Mouse (Mus musculus) liver, embryonic 13.5 days (tissue): ENCODE measurements at regions not wholly inside any gene's neighbourhood (a gene's known extent, or its start where the extent isn't known, plus 50 kb on each side); places are given as distances from the start of the nearest gene placed in this dataset.

Experiments used
- ATAC-seq: fragments of 200-750 bp; cut with Nextera tagmentation; 2 replicates; pipeline ENCODE4 v1.8.0; 2017; ENCODE audit warnings: low read depth, mild to moderate bottlenecking, moderate number of reproducible peaks, moderate library complexity
- DNase-seq: peaks from one replicate; pipeline ENCODE4 v3.0.0; 2022
- H3K27ac ChIP-seq: fragments of 300-500 bp; sonication (generic); 2 replicates; pipeline ENCODE4 v1.5.1; 2015; ENCODE audit warnings: moderate library complexity, mild to moderate bottlenecking, inconsistent platforms
- H3K27me3 ChIP-seq: fragments of 300-500 bp; sonication (generic); 2 replicates; pipeline ENCODE4 v1.6.1; 2015; ENCODE audit warnings: mild to moderate bottlenecking, inconsistent platforms
- H3K36me3 ChIP-seq: fragments of 300-500 bp; sonication (generic); 2 replicates; pipeline ENCODE4 v1.6.1; 2015; ENCODE audit warnings: mild to moderate bottlenecking, inconsistent platforms
- H3K4me1 ChIP-seq: fragments of 300-500 bp; sonication (generic); replicated peaks from 2 replicates; pipeline ENCODE4 v1.6.1; 2015; ENCODE audit warnings: inconsistent platforms
- H3K4me2 ChIP-seq: fragments of 300-500 bp; sonication (generic); 2 replicates; pipeline ENCODE4 v1.6.1; 2015; ENCODE audit warnings: inconsistent platforms, mild to moderate bottlenecking, moderate library complexity
- H3K4me3 ChIP-seq: fragments of 300-500 bp; sonication (generic); replicated peaks from 2 replicates; pipeline ENCODE4 v1.5.1; 2015; ENCODE audit warnings: mild to moderate bottlenecking, inconsistent platforms
- H3K9ac ChIP-seq: fragments of 300-500 bp; sonication (generic); 2 replicates; pipeline ENCODE4 v1.6.1; 2015; ENCODE audit warnings: mild to moderate bottlenecking, inconsistent platforms
- H3K9me3 ChIP-seq: fragments of 300-500 bp; sonication (generic); replicated peaks from 2 replicates; pipeline ENCODE4 v1.6.1; 2016; ENCODE audit warnings: inconsistent platforms
- WGBS: fragments of 180-500 bp; shearing (Covaris S2); methylation state at CpG from one replicate; pipeline ENCODE4 v1.1.7; 2015; ENCODE audit not compliant: insufficient replicate concordance; 5-methylcytosine and 5-hydroxymethylcytosine counted together

- Histone ChIP-seq H3K27ac (no peak overlapping the region), H3K36me3 (no peaks in the 10 kb centered on the region), H3K4me3 (no peak overlapping the region), H3K9me3 (no peaks in the 10 kb centered on the region), H3K4me2 (no peak overlapping the region), H3K4me1 (peaks cover 17% of the 10 kb centered on the region), H3K27me3 (no peaks in the 10 kb centered on the region), H3K9ac (no peak overlapping the region)
- 81% methylated on average over 12 of the region's 12 CpGs for WGBS
- DNase-seq (no peak), ATAC-seq (no peak)
These were observed 110.3 kb downstream of the Btg1 start for GRCm38 (mm10) chr10:96726801-96727780.

- 56% methylated on average over 5 of the region's 5 CpGs for WGBS
- Histone ChIP-seq H3K27me3 (no peaks in the 10 kb centered on the region), H3K9ac (no peak overlapping the region), H3K4me1 (no peaks in the 10 kb centered on the region), H3K4me3 (no peak overlapping the region), H3K9me3 (no peaks in the 10 kb centered on the region), H3K27ac (no peak overlapping the region), H3K4me2 (no peak overlapping the region), H3K36me3 (no peaks in the 10 kb centered on the region)
- DNase-seq (no peak), ATAC-seq (no peak)
These were observed 116.8 kb downstream of the Btg1 start for GRCm38 (mm10) chr10:96733581-96733980.

DNA sequence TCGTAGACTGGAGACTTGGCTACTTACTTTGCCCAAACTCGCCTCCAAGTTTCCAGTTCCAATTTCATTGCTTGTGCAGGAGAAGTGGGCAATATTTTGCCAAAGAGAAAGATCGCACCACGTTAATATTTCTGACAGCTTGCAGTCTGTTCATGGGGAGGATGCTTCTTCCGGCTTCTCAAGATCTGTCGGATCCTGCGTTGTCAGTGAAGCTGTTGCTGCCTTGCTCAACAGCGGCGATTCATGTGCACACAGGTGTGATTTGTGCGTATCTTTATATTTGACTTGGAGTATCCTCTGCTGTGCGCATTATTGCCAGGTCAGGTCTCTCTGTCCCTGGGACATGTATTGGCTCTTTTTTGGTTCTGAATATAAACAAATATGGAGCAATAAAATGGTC is 118.3 kb downstream of the Btg1 start:
- whole genome bisulfite sequencing = 83% methylated on average over 11 of the region's 11 CpGs
- no peak for DNase-seq
- Histone ChIP-seq H3K4me2 (no peak overlapping the region), H3K36me3 (no peaks in the 10 kb centered on the region), H3K4me1 (no peaks in the 10 kb centered on the region), H3K9me3 (no peaks in the 10 kb centered on the region), H3K4me3 (no peak overlapping the region), H3K27ac (no peak overlapping the region), H3K27me3 (no peaks in the 10 kb centered on the region), H3K9ac (no peak overlapping the region)
- no peak for ATAC-seq

GRCm38 (mm10) chr10:96735885-96736628 is 119.3 kb downstream of the Btg1 start:
- Histone ChIP-seq H3K27ac (no peak overlapping the region), H3K9me3 (no peaks in the 10 kb centered on the region), H3K4me3 (no peak overlapping the region), H3K36me3 (no peaks in the 10 kb centered on the region), H3K9ac (no peak overlapping the region), H3K27me3 (no peaks in the 10 kb centered on the region), H3K4me1 (no peaks in the 10 kb centered on the region), H3K4me2 (no peak overlapping the region)
- DNase-seq (no peak), ATAC-seq (no peak)
- 60% methylated on average over 4 of the region's 4 CpGs for WGBS

DNA sequence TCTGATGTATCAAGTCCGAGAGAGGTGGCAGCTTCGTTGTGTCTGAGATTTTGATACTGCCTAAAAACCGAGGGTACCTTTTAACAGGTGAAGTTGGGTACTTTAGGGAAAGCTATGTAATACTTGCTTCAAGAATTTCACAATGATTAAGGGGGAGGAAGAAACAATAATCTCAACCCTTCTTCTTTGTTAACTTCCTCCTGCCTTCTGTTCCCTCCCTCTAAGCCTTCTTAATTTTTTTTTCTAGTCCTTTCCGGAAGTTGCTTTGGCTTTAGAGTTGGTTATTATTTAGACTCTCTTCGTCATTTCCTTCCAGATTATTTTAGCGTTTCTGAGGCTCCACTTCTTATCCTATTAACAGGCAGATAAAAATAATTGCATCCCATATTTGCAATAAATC is 121.2 kb downstream of the Btg1 start:
- no peak for ATAC-seq
- H3K4me2 ChIP-seq = no peak overlapping the region
- no peak overlapping the region for H3K9ac ChIP-seq
- H3K9me3 ChIP-seq = no peaks in the 10 kb centered on the region
- H3K4me1 ChIP-seq = no peaks in the 10 kb centered on the region
- no peaks in the 10 kb centered on the region for H3K27me3 ChIP-seq
- no peak overlapping the region for H3K4me3 ChIP-seq
- H3K27ac ChIP-seq = no peak overlapping the region
- H3K36me3 ChIP-seq = no peaks in the 10 kb centered on the region
- no peak for DNase-seq
- 63% methylated on average over 6 of the region's 6 CpGs for WGBS

DNA sequence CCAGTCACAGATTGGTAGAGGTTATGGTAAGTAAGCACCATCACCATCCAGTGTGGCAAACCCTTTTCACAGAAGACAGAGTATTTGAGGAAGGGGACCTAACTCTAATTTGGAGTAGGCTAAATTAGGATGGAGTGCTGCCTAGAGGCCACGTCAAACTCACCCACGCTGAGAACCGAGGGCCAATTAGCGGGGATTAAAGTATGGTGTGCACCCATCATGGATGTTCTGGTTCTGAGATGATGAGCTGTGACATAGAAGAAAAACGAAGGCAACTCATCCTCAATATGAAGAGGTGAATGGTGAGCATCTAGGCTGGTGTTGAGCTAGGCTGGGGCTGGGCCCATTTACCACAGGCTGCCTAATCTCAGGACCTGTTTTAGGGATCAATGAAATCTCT is 121.8 kb downstream of the Btg1 start:
- H3K4me3 ChIP-seq = no peak overlapping the region
- DNase-seq (no peak), ATAC-seq (no peak)
- H3K27ac ChIP-seq = no peak overlapping the region
- H3K36me3 ChIP-seq = no peaks in the 10 kb centered on the region
- H3K9ac ChIP-seq = no peak overlapping the region
- H3K9me3 ChIP-seq = no peaks in the 10 kb centered on the region
- 63% methylated on average over 5 of the region's 5 CpGs for WGBS
- no peak overlapping the region for H3K4me2 ChIP-seq
- H3K4me1 ChIP-seq = no peaks in the 10 kb centered on the region
- H3K27me3 ChIP-seq = no peaks in the 10 kb centered on the region

- no peak overlapping the region for H3K9ac ChIP-seq
- 50% methylated on average over 11 of the region's 11 CpGs for WGBS
- H3K27me3 ChIP-seq = no peaks in the 10 kb centered on the region
- ATAC-seq (no peak), DNase-seq (no peak)
- no peaks in the 10 kb centered on the region for H3K4me1 ChIP-seq
- H3K36me3 ChIP-seq = no peaks in the 10 kb centered on the region
- no peak overlapping the region for H3K4me2 ChIP-seq
- H3K4me3 ChIP-seq = no peak overlapping the region
- H3K9me3 ChIP-seq = no peaks in the 10 kb centered on the region
- H3K27ac ChIP-seq = no peak overlapping the region
These were observed 127.5 kb downstream of the Btg1 start for GRCm38 (mm10) chr10:96744167-96744777.

DNA sequence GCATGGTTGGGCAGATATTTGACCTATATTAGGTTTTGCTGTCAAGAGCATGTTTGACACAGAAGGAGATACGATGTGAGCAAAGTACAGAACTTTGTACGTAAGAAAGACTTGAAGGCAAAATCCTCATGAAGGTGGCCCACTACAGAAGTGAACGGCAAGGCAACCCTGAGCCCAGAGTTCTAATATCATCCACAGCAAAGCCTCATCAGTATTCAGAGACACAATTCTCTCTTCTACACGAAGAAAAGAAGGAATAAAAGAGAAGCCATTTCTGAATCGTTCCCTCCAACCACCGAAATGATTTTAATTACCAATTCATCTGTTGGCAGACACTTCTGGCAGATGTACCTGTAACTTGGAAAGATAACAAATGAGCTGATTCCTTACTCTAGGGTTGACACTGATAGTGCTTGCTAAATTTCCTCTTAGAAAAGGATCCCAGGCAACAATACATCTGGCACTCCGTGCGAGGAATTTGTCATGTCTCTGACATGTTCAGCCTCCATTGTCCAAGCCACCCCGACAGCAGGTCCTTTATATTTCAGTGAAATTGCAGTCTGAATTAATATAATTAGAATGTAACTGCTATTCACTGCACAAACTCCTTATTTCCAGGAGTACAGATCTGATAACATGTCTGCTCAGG is 130.3 kb downstream of the Btg1 start:
- WGBS = 67% methylated on average over 9 of the region's 9 CpGs
- H3K36me3 ChIP-seq = no peaks in the 10 kb centered on the region
- no peaks in the 10 kb centered on the region for H3K9me3 ChIP-seq
- H3K27ac ChIP-seq = no peak overlapping the region
- DNase-seq (no peak), ATAC-seq (no peak)
- no peak overlapping the region for H3K4me2 ChIP-seq
- no peak overlapping the region for H3K4me3 ChIP-seq
- no peak overlapping the region for H3K9ac ChIP-seq
- H3K27me3 ChIP-seq = 0 out of 2 replicates have a peak, but pooled peaks cover 3% of the 10 kb centered on the region
- peaks cover 3% of the 10 kb centered on the region; the same call in 1 of the 2 replicates for H3K4me1 ChIP-seq

DNA sequence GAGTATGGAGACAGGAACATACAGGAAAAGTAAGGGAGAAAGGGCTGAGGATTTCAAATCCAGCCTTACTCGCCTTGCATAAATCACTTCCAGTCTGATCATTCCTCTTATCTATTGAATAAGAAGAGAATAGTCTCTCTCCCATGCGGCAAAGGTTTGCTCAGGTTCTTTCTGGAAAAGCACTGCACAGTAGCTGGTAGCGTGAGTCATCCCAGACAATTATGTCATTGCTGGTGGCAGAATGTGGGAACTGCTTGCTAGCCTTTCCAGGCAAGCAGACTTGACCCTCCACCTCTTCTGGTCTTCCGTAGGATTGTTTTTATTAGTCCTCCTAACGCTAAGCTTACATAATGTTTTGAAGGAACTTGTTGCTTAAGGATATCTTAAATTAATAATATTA is 134.1 kb downstream of the Btg1 start:
- no peak overlapping the region for H3K27ac ChIP-seq
- no peaks in the 10 kb centered on the region for H3K36me3 ChIP-seq
- 0 out of 2 replicates have a peak, but pooled peaks cover 3% of the 10 kb centered on the region for H3K27me3 ChIP-seq
- H3K9me3 ChIP-seq = no peaks in the 10 kb centered on the region
- no peak overlapping the region for H3K9ac ChIP-seq
- ATAC-seq (no peak), DNase-seq (no peak)
- WGBS = 35% methylated on average over 5 of the region's 5 CpGs
- H3K4me1 ChIP-seq = peaks cover 3% of the 10 kb centered on the region; the same call in 1 of the 2 replicates
- no peak overlapping the region for H3K4me2 ChIP-seq
- H3K4me3 ChIP-seq = no peak overlapping the region

DNA sequence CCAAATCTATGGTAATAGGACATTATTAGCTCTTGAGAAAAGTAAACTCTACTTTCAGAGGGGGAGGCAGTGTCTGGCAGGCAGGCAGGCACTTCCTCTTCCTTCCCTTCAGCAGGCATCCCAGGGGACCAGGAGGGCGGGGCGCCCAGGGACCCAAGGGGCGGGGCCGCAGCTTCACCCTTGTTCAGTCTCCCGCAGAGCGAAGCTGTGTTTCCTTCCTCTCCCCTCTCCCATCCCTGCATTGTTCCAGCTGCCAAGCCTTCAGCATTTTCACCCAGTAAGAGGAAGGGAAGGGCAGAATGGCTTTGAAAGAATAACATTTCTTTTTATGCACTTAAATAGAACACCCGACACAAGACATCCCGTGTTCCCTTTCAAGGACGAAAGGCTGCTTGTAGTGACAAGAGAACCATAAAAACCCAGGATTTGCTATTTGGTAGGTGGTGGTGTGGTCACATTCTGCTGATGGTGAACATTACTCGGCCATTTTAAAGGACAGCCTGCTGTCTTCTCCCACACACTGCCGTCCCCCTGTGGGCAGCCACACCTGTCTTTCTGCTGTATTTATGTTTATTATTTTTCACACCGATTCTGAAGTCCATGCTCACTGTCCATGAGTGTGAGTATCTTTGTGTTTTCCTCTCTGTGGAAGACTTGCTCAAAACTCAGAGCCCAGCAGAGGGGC is 134.9 kb downstream of the Btg1 start:
- H3K9ac ChIP-seq = no peak overlapping the region
- peak overlapping the region; percentile 26 for H3K4me2 ChIP-seq
- H3K4me3 ChIP-seq = no peak overlapping the region
- 0 out of 2 replicates have a peak, but pooled peaks cover 3% of the 10 kb centered on the region for H3K27me3 ChIP-seq
- ATAC-seq (peak; percentile 50; the same call in 1 of the 2 replicates), DNase-seq (peak; percentile 23)
- no peaks in the 10 kb centered on the region for H3K9me3 ChIP-seq
- 10% methylated on average over 12 of the region's 12 CpGs for WGBS
- H3K27ac ChIP-seq = no peak overlapping the region
- no peaks in the 10 kb centered on the region for H3K36me3 ChIP-seq
- peaks cover 3% of the 10 kb centered on the region; the same call in 1 of the 2 replicates for H3K4me1 ChIP-seq
